Mouse (Mus musculus) spleen, adult 2 months (tissue): ENCODE measurements around the gene Dguok.

ENCODE experiments used
- CTCF ChIP-seq: fragments of 200-500 bp; IDR thresholded peaks from 2 replicates; pipeline ENCODE4 v1.5.1; 2011; ENCODE audit warnings: mild to moderate bottlenecking, inconsistent platforms; ENCODE audit not compliant: insufficient read depth, insufficient read length, insufficient replicate concordance; ENCODE audit errors: extremely low read depth
- POLR2A ChIP-seq: fragments of 200-500 bp; IDR thresholded peaks from 2 replicates; pipeline ENCODE4 v1.6.1; 2011; ENCODE audit warnings: low read depth, low read length, inconsistent platforms

DNA sequence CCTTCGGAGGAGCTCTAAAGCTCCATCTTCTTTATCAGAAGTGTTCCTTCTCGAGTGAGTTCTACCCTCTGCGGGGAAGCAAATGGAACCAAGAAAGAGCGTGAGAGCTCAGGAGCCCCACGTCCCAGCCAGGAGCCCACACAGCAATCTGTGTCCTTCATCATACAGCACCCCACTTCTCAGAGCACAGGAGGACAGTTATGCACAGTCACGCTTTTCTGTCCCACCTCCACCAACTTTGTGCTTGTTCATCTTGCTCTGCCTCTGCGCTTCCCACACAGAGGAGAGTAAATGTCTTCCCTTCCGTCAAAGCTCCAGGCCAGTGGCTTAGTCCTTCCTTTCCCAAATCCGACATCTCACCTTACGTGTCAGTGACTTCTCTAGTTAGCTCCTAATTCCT, 7.7 kb downstream of the Dguok start:
- TF ChIP-seq POLR2A (no peak), CTCF (no peak)
